Mouse (Mus musculus) stomach, adult 2 months (tissue): ENCODE results near the gene Ethe1. TPM values are rescaled to one million over a fixed set of nuclear protein-coding genes. Genes with fewer than 3 reads are reported as not detected.

ENCODE experiments used
- polyA plus RNA-seq: library from polyadenylated mRNA; depleted of rRNA; stranded (reverse); fragments of >200 nt; gene quantifications from 2 replicates; pipeline ENCODE4 v1.2.3, GENCODE M21; 2012; rRNA removed

Ethe1 gene
- polyA plus RNA-seq, result 167 and 181 TPM in 2 replicates

GRCm38 (mm10) chr7:24587330-24588105 is at the start of gene Ethe1, which contains the start of gene Zfp575:
Gene Ethe1 (plus strand): TSS chr7:24587543.
Gene Zfp575 (minus strand): TSS chr7:24587641.

GRCm38 (mm10) chr7:24546068-24546614 is 41.2 kb upstream of the Ethe1 start, which contains the start of the genes Pinlyp and Xrcc1:
Gene Pinlyp (minus strand): TSS chr7:24546118.
Gene Xrcc1 (plus strand): TSS chr7:24546289.

GRCm38 (mm10) chr7:24610144-24610878 is 23.0 kb downstream of the Ethe1 start, which contains the start of gene Phldb3:
Gene Phldb3 (plus strand): TSS chr7:24610763.

GRCm38 (mm10) chr7:24636264-24636663 is 48.9 kb downstream of the Ethe1 start, which contains the start of gene Lypd3:
Gene Lypd3 (plus strand): TSS chr7:24636550.

Other genes with a start within 250 kb of the Ethe1 start
- 43.9 and 102 TPM in 2 replicates for gene Lypd5, start 238.3 kb upstream of the Ethe1 start, polyA plus RNA-seq
- 39.3 and 74.6 TPM in 2 replicates for gene Kcnn4, start 217.3 kb upstream of the Ethe1 start, polyA plus RNA-seq
- gene Smg9, start 187.9 kb upstream of the Ethe1 start, polyA plus RNA-seq, result 32.6 and 35.9 TPM in 2 replicates
- gene Irgc1, start 135.2 kb upstream of the Ethe1 start, polyA plus RNA-seq, result 0.03 and 0.04 TPM in 2 replicates
- 16.9 and 29.3 TPM in 2 replicates for gene Plaur, start 125.1 kb upstream of the Ethe1 start, polyA plus RNA-seq
- gene Cadm4, start 105.5 kb upstream of the Ethe1 start, polyA plus RNA-seq, result 8.2 and 13.7 TPM in 2 replicates
- 14.6 and 33.0 TPM in 2 replicates for gene Zfp428, start 80.5 kb upstream of the Ethe1 start, polyA plus RNA-seq
- gene AC161166.1, start 75.1 kb upstream of the Ethe1 start, polyA plus RNA-seq, result not detected in 2 replicates
- gene Irgq, start 56.9 kb upstream of the Ethe1 start, polyA plus RNA-seq, result 8.1 and 9.0 TPM in 2 replicates
- gene Pinlyp, start 41.4 kb upstream of the Ethe1 start, polyA plus RNA-seq, result 37.2 and 46.2 TPM in 2 replicates
- gene Xrcc1, start 41.3 kb upstream of the Ethe1 start, polyA plus RNA-seq, result 16.4 and 20.3 TPM in 2 replicates
- gene Zfp575, start 98 bp downstream of the Ethe1 start, polyA plus RNA-seq, result 1.9 and 3.4 TPM in 2 replicates
- 5.6 and 8.8 TPM in 2 replicates for gene Phldb3, start 23.2 kb downstream of the Ethe1 start, polyA plus RNA-seq
- 168 and 173 TPM in 2 replicates for gene Lypd3, start 49.0 kb downstream of the Ethe1 start, polyA plus RNA-seq
- not detected in 2 replicates for gene Tex101, start 89.1 kb downstream of the Ethe1 start, polyA plus RNA-seq
- not detected in 2 replicates for gene BC049730, start 121.7 kb downstream of the Ethe1 start, polyA plus RNA-seq
- not detected in 2 replicates for gene Gm4763, start 139.4 kb downstream of the Ethe1 start, polyA plus RNA-seq
- 2.9 and 3.4 TPM in 2 replicates for gene Cd177, start 172.8 kb downstream of the Ethe1 start, polyA plus RNA-seq
- 3.0 and 3.4 TPM in 2 replicates for gene Ceacam10, start 189.7 kb downstream of the Ethe1 start, polyA plus RNA-seq